ENCODE assay signal across 16 mouse cellular contexts in genomic region chr3:142995981-142996743, GRCm38 (mm10).
DNase-seq lines count a peak whose midpoint lies in the region; ATAC-seq and TF ChIP-seq lines count a peak whose summit lies in the region.
"Had no signal": no experiment of that assay in that cellular context is flagged by ENCODE, and none has a peak within 500 bp of the region (broad histone marks: within the 10 kb centered on the region; RNA-seq: fewer than 3 reads in every experiment).

No protein-coding gene starts in this region.

- H3K27ac ChIP-seq in intestine, postnatal 0 days (ENCODE audit: low read depth, low read length), result no peak overlapping the region
- H3K27ac ChIP-seq in intestine, embryonic 16.5 days (ENCODE audit: low read length), result no peak overlapping the region
- no peak overlapping the region for H3K27ac ChIP-seq in midbrain, postnatal 0 days (ENCODE audit: low read depth, low read length)
- no peak overlapping the region for H3K27ac ChIP-seq in midbrain, embryonic 13.5 days
- H3K27ac ChIP-seq: embryonic facial prominence, embryonic 13.5 days; hindbrain, embryonic 15.5 days; liver, embryonic 14.5 days had no signal

- TF ChIP-seq CTCF in intestine, postnatal 0 days (IDR thresholded peaks at IDR 0.05; ENCODE audit: low read depth), result peak; percentile 51
- peak; percentile 65 for TF ChIP-seq CTCF in midbrain, postnatal 0 days (IDR thresholded peaks at IDR 0.05)

- H3K36me3 ChIP-seq in intestine, postnatal 0 days (ENCODE audit: control insufficient read depth, insufficient read depth), result no peaks in the 10 kb centered on the region
- H3K36me3 ChIP-seq in intestine, embryonic 16.5 days (ENCODE audit: control insufficient read depth, insufficient read depth, low read length), result no peaks in the 10 kb centered on the region
- H3K36me3 ChIP-seq in midbrain, postnatal 0 days (ENCODE audit: insufficient read depth, low read length), result no peaks in the 10 kb centered on the region
- H3K36me3 ChIP-seq in midbrain, embryonic 13.5 days, result no peaks in the 10 kb centered on the region
- H3K36me3 ChIP-seq: embryonic facial prominence, embryonic 13.5 days; hindbrain, embryonic 15.5 days had no signal

- H3K9ac ChIP-seq in intestine, postnatal 0 days (ENCODE audit: low read depth, low read length), result no peak overlapping the region
- no peak overlapping the region for H3K9ac ChIP-seq in intestine, embryonic 16.5 days (ENCODE audit: low read depth, low read length)
- H3K9ac ChIP-seq in midbrain, postnatal 0 days (replicated peaks; ENCODE audit: low read length, poor library complexity, severe bottlenecking), result no peak overlapping the region
- H3K9ac ChIP-seq in midbrain, embryonic 13.5 days (replicated peaks), result no peak overlapping the region
- H3K9ac ChIP-seq: embryonic facial prominence, embryonic 13.5 days; hindbrain, embryonic 15.5 days; liver, embryonic 14.5 days had no signal

- no peak overlapping the region for H3K4me2 ChIP-seq in intestine, postnatal 0 days (replicated peaks; ENCODE audit: low read depth)
- H3K4me2 ChIP-seq in intestine, embryonic 16.5 days (ENCODE audit: low read depth, low read length), result no peak overlapping the region
- H3K4me2 ChIP-seq in midbrain, postnatal 0 days (ENCODE audit: low read depth, low read length, poor library complexity, severe bottlenecking), result no peak overlapping the region
- no peak overlapping the region for H3K4me2 ChIP-seq in midbrain, embryonic 13.5 days (replicated peaks)
- H3K4me2 ChIP-seq: embryonic facial prominence, embryonic 13.5 days; hindbrain, embryonic 15.5 days had no signal

- peak; percentile 29 for DNase-seq in embryo, embryonic 11 days
- DNase-seq in embryo, embryonic 10 days (ENCODE audit: low spot score), result no peak
- DNase-seq in midbrain, postnatal 0 days (ENCODE audit: low spot score), result peak; percentile 26
- DNase-seq in kidney, adult 18-20 months, result no peak
- DNase-seq in ovary, postnatal 14 days (ENCODE audit: low spot score), result no peak
- DNase-seq: cerebellum, adult 11-12 months; gastrocnemius, postnatal 36 days; left cerebral cortex, postnatal 4 days; thymus, postnatal 36 days had no signal

- no peaks in the 10 kb centered on the region for H3K4me1 ChIP-seq in intestine, postnatal 0 days (replicated peaks; ENCODE audit: control insufficient read depth, insufficient read depth, low read length)
- no peaks in the 10 kb centered on the region for H3K4me1 ChIP-seq in intestine, embryonic 16.5 days (ENCODE audit: control insufficient read depth, insufficient read depth, low read length)
- H3K4me1 ChIP-seq in midbrain, postnatal 0 days (ENCODE audit: insufficient read depth, low read length), result no peaks in the 10 kb centered on the region
- H3K4me1 ChIP-seq in midbrain, embryonic 13.5 days (replicated peaks), result no peaks in the 10 kb centered on the region
- H3K4me1 ChIP-seq: embryonic facial prominence, embryonic 13.5 days; hindbrain, embryonic 15.5 days had no signal

- WGBS in intestine, postnatal 0 days, result 51% methylated on average over 3 of the region's 3 CpGs
- 60% methylated on average over 3 of the region's 3 CpGs for WGBS in intestine, embryonic 16.5 days
- 48% methylated on average over 3 of the region's 3 CpGs for WGBS in midbrain, postnatal 0 days
- 51% methylated on average over 3 of the region's 3 CpGs for WGBS in midbrain, embryonic 13.5 days

- H3K27me3 ChIP-seq in intestine, postnatal 0 days (replicated peaks; ENCODE audit: control insufficient read depth, insufficient read depth, low read length), result no peaks in the 10 kb centered on the region
- H3K27me3 ChIP-seq in intestine, embryonic 16.5 days (replicated peaks; ENCODE audit: control insufficient read depth, insufficient read depth, low read length), result no peaks in the 10 kb centered on the region
- H3K27me3 ChIP-seq in midbrain, postnatal 0 days (ENCODE audit: insufficient read depth, low read length), result no peaks in the 10 kb centered on the region
- H3K27me3 ChIP-seq in midbrain, embryonic 13.5 days, result no peaks in the 10 kb centered on the region
- H3K27me3 ChIP-seq: embryonic facial prominence, embryonic 13.5 days; hindbrain, embryonic 15.5 days; megakaryocyte, embryonic 14.5 days had no signal

- no peaks in the 10 kb centered on the region for H3K9me3 ChIP-seq in intestine, postnatal 0 days (ENCODE audit: control insufficient read depth)
- no peaks in the 10 kb centered on the region for H3K9me3 ChIP-seq in intestine, embryonic 16.5 days (ENCODE audit: control insufficient read depth, low read length)
- no peaks in the 10 kb centered on the region for H3K9me3 ChIP-seq in midbrain, postnatal 0 days (ENCODE audit: low read length)
- H3K9me3 ChIP-seq in midbrain, embryonic 13.5 days, result no peaks in the 10 kb centered on the region
- H3K9me3 ChIP-seq: embryonic facial prominence, embryonic 13.5 days; hindbrain, embryonic 15.5 days; megakaryocyte, embryonic 14.5 days had no signal

- ATAC-seq in intestine, postnatal 0 days, result no peak
- ATAC-seq in intestine, embryonic 16.5 days, result no peak
- no peak for ATAC-seq in midbrain, postnatal 0 days (ENCODE audit: low FRiP score)
- ATAC-seq in midbrain, embryonic 13.5 days, result no peak

- no peak overlapping the region for H3K4me3 ChIP-seq in intestine, postnatal 0 days (ENCODE audit: low read depth, low read length)
- no peak overlapping the region for H3K4me3 ChIP-seq in intestine, embryonic 16.5 days (ENCODE audit: low read length)
- H3K4me3 ChIP-seq in midbrain, postnatal 0 days (ENCODE audit: low read depth, low read length), result no peak overlapping the region
- no peak overlapping the region for H3K4me3 ChIP-seq in midbrain, embryonic 13.5 days (replicated peaks)
- H3K4me3 ChIP-seq: embryonic facial prominence, embryonic 13.5 days; hindbrain, embryonic 15.5 days; megakaryocyte, embryonic 14.5 days had no signal

Comparison
In these comparisons a context has a peak if more than half of its experiments do, and no peak if none do; other contexts are left out.
1. DNase-seq: peak in embryo, embryonic 11 days (single experiment) and midbrain, postnatal 0 days (single experiment); none in embryo, embryonic 10 days (single experiment), kidney, adult 18-20 months (single experiment) and ovary, postnatal 14 days (single experiment).